Mouse (Mus musculus) embryonic facial prominence, embryonic 12.5 days (tissue): ENCODE data around the gene Rin3. TPM values are rescaled to one million over a fixed set of nuclear protein-coding genes. Genes with fewer than 3 reads are reported as not detected.

Experiments
- ATAC-seq: fragments of 200-750 bp; cut with Nextera tagmentation; 2 replicates; pipeline ENCODE4 v1.8.0; 2017; ENCODE audit not compliant: insufficient number of reproducible peaks, insufficient read depth, low FRiP score, low TSS enrichment
- H3K27ac ChIP-seq: fragments of 300-500 bp; sonication (generic); 2 replicates; pipeline ENCODE4 v1.5.1; 2016; ENCODE audit warnings: mild to moderate bottlenecking
- H3K27me3 ChIP-seq: fragments of 300-500 bp; sonication (generic); 2 replicates; pipeline ENCODE4 v1.6.1; 2016; ENCODE audit warnings: mild to moderate bottlenecking, moderate library complexity
- H3K36me3 ChIP-seq: fragments of 300-500 bp; sonication (generic); 2 replicates; pipeline ENCODE4 v1.6.1; 2016; ENCODE audit warnings: mild to moderate bottlenecking
- H3K4me1 ChIP-seq: fragments of 300-500 bp; sonication (generic); 2 replicates; pipeline ENCODE4 v1.6.1; 2016
- H3K4me2 ChIP-seq: fragments of 300-500 bp; sonication (generic); replicated peaks from 2 replicates; pipeline ENCODE4 v1.6.1; 2016; ENCODE audit warnings: mild to moderate bottlenecking, moderate library complexity
- H3K4me3 ChIP-seq: fragments of 300-500 bp; sonication (generic); 2 replicates; pipeline ENCODE4 v1.5.1; 2016; ENCODE audit warnings: mild to moderate bottlenecking
- H3K9ac ChIP-seq: fragments of 300-500 bp; sonication (generic); 2 replicates; pipeline ENCODE4 v1.6.1; 2016; ENCODE audit warnings: mild to moderate bottlenecking, moderate library complexity
- H3K9me3 ChIP-seq: fragments of 300-500 bp; sonication (generic); 2 replicates; pipeline ENCODE4 v1.6.1; 2016; ENCODE audit warnings: mild to moderate bottlenecking, moderate library complexity
- WGBS: fragments of 180-500 bp; shearing (Covaris S2); methylation state at CpG from one replicate; pipeline ENCODE4 v1.1.7; 2016; 5-methylcytosine and 5-hydroxymethylcytosine counted together
- polyA plus RNA-seq: library from polyadenylated mRNA; unstranded; fragments of >200 nt; fragmentation: Nextera tagmentation; extraction: Ambion mirVana; gene quantifications from 2 replicates; pipeline ENCODE4 v1.2.1, GENCODE M21; 2016

Rin3 gene
- polyA plus RNA-seq, 1 experiment from 2014 or later = 5.5 TPM

DNA sequence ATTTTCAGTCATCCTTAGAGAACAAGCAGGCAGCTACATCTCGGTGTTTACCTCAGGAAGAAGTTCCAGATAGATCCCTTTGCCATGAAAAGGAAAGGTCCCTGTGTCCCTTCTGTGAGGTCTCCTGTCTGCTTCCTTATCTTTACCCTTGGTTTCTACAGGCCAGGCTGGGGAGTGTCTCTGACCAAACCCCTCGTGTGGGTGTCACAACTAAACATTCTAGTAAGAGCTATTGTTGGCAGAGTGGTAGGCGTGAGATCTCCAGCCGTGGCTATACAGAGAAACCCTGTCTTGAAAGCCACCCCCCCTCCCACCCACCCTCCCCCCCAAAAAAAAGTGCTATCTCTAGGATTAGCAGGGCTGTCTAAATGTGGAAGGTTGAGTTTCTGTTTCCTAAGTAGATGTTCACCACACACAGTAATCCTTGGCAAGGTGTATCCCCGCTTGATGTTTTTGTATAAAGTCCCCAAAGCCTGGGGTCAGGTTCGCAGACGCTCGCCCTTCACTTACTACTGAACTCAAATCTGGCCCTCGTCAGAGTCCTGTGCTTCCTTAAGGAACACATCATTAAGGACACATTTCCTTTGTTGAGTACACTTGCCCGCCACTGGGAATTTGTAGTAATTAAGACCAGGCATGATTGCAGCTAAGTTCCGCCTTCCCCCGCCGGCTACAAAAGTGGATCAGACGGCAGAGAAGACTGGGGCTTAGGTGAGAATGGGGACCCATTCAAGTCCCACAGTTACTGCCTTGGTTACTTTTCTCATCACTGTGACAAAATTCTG, 62.4 kb downstream of the Rin3 start:
- H3K36me3 ChIP-seq = no peaks in the 10 kb centered on the region
- no peak overlapping the region for H3K9ac ChIP-seq
- no peaks in the 10 kb centered on the region for H3K27me3 ChIP-seq
- ATAC-seq = no peak
- no peak overlapping the region for H3K27ac ChIP-seq
- no peak overlapping the region for H3K4me3 ChIP-seq
- no peak overlapping the region for H3K4me2 ChIP-seq
- H3K4me1 ChIP-seq = peaks cover 11% of the 10 kb centered on the region; the same call in 1 of the 2 replicates
- no peaks in the 10 kb centered on the region for H3K9me3 ChIP-seq
- WGBS = 34% methylated on average over 14 of the region's 14 CpGs

DNA sequence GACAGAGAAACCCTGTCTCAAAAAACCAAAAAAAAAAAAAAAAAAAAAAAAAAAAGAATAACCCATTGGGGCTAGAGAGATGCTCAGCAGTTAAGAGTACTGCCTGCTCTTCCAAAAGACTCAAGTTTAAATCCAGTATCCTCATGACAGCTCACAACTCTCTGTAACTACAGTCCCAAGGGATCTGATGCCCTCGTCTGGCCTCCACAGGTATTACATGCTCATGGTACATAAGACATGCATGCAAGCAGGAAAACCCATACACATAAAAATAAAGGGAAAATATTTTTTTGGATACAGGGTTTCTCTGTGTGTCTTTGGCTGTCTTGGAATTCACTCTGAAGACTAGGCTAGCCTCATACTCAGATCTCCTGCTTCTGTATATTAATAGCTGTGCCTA, 63.7 kb downstream of the Rin3 start:
- WGBS = 11% methylated on average over 1 of the region's 1 CpGs
- Histone ChIP-seq H3K27ac (no peak overlapping the region), H3K4me1 (peaks cover 11% of the 10 kb centered on the region; the same call in 1 of the 2 replicates), H3K36me3 (no peaks in the 10 kb centered on the region), H3K9ac (no peak overlapping the region), H3K4me3 (no peak overlapping the region), H3K27me3 (no peaks in the 10 kb centered on the region), H3K4me2 (no peak overlapping the region), H3K9me3 (no peaks in the 10 kb centered on the region)
- no peak for ATAC-seq

- Histone ChIP-seq H3K27me3 (no peaks in the 10 kb centered on the region), H3K4me2 (no peak overlapping the region), H3K4me3 (no peak overlapping the region), H3K9me3 (no peaks in the 10 kb centered on the region), H3K9ac (no peak overlapping the region), H3K4me1 (peaks cover 11% of the 10 kb centered on the region; the same call in 1 of the 2 replicates), H3K27ac (no peak overlapping the region), H3K36me3 (no peaks in the 10 kb centered on the region)
- no peak for ATAC-seq
- 92% methylated on average over 6 of the region's 6 CpGs for WGBS
Measured at GRCm38 (mm10) chr12:102348447-102348846, 65.6 kb downstream of the Rin3 start.

GRCm38 (mm10) chr12:102350997-102351396, 68.1 kb downstream of the Rin3 start:
- WGBS = 81% methylated on average over 1 of the region's 1 CpGs
- Histone ChIP-seq H3K4me3 (no peak overlapping the region), H3K36me3 (no peaks in the 10 kb centered on the region), H3K27ac (no peak overlapping the region), H3K9ac (no peak overlapping the region), H3K9me3 (no peaks in the 10 kb centered on the region), H3K4me2 (no peak overlapping the region), H3K4me1 (no peaks in the 10 kb centered on the region), H3K27me3 (no peaks in the 10 kb centered on the region)
- no peak for ATAC-seq

- no peaks in the 10 kb centered on the region for H3K27me3 ChIP-seq
- no peaks in the 10 kb centered on the region for H3K4me1 ChIP-seq
- 0 out of 2 replicates have a peak, but pooled peaks cover 2% of the 10 kb centered on the region for H3K36me3 ChIP-seq
- 88% methylated on average over 10 of the region's 10 CpGs for WGBS
- ATAC-seq = no peak
- no peak overlapping the region for H3K27ac ChIP-seq
- no peak overlapping the region for H3K4me2 ChIP-seq
- H3K9ac ChIP-seq = no peak overlapping the region
- H3K4me3 ChIP-seq = no peak overlapping the region
- H3K9me3 ChIP-seq = no peaks in the 10 kb centered on the region
Measured at GRCm38 (mm10) chr12:102354126-102354984, 71.5 kb downstream of the Rin3 start.

GRCm38 (mm10) chr12:102355784-102356183, 72.9 kb downstream of the Rin3 start:
- Histone ChIP-seq H3K4me2 (no peak overlapping the region), H3K36me3 (0 out of 2 replicates have a peak, but pooled peaks cover 4% of the 10 kb centered on the region), H3K9ac (no peak overlapping the region), H3K4me3 (no peak overlapping the region), H3K27ac (no peak overlapping the region), H3K27me3 (no peaks in the 10 kb centered on the region), H3K4me1 (no peaks in the 10 kb centered on the region), H3K9me3 (0 out of 2 replicates have a peak, but pooled peaks cover 2% of the 10 kb centered on the region)
- ATAC-seq = no peak

DNA sequence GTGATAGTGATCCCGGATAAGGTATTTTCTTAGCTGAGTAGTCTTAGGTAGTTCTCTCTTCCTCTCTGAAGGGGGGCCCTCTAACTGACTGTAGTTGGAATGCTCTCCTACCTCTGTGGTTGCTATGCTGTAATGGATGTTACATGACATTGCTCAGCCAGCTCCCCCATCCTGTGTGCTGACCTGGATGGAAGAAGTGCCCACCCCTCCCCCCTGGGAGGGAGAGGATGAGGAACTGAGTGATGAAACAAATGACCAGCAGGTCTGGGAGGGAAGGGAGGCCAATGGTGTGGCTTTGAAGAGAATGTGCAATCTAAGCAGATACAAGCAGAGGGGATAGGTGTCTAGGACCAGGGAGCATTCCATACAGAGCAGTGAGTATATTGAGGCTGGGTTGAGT, 73.9 kb downstream of the Rin3 start:
- Histone ChIP-seq H3K9ac (no peak overlapping the region), H3K4me1 (no peaks in the 10 kb centered on the region), H3K27me3 (no peaks in the 10 kb centered on the region), H3K4me3 (no peak overlapping the region), H3K9me3 (0 out of 2 replicates have a peak, but pooled peaks cover 2% of the 10 kb centered on the region), H3K27ac (no peak overlapping the region), H3K36me3 (0 out of 2 replicates have a peak, but pooled peaks cover 4% of the 10 kb centered on the region), H3K4me2 (no peak overlapping the region)
- WGBS = 77% methylated on average over 1 of the region's 1 CpGs
- no peak for ATAC-seq

GRCm38 (mm10) chr12:102359390-102359789, 76.5 kb downstream of the Rin3 start:
- Histone ChIP-seq H3K27ac (no peak overlapping the region), H3K4me3 (no peak overlapping the region), H3K4me1 (no peaks in the 10 kb centered on the region), H3K9ac (no peak overlapping the region), H3K36me3 (0 out of 2 replicates have a peak, but pooled peaks cover 4% of the 10 kb centered on the region), H3K4me2 (no peak overlapping the region), H3K9me3 (0 out of 2 replicates have a peak, but pooled peaks cover 2% of the 10 kb centered on the region), H3K27me3 (no peaks in the 10 kb centered on the region)
- WGBS = 95% methylated on average over 4 of the region's 4 CpGs
- no peak for ATAC-seq

DNA sequence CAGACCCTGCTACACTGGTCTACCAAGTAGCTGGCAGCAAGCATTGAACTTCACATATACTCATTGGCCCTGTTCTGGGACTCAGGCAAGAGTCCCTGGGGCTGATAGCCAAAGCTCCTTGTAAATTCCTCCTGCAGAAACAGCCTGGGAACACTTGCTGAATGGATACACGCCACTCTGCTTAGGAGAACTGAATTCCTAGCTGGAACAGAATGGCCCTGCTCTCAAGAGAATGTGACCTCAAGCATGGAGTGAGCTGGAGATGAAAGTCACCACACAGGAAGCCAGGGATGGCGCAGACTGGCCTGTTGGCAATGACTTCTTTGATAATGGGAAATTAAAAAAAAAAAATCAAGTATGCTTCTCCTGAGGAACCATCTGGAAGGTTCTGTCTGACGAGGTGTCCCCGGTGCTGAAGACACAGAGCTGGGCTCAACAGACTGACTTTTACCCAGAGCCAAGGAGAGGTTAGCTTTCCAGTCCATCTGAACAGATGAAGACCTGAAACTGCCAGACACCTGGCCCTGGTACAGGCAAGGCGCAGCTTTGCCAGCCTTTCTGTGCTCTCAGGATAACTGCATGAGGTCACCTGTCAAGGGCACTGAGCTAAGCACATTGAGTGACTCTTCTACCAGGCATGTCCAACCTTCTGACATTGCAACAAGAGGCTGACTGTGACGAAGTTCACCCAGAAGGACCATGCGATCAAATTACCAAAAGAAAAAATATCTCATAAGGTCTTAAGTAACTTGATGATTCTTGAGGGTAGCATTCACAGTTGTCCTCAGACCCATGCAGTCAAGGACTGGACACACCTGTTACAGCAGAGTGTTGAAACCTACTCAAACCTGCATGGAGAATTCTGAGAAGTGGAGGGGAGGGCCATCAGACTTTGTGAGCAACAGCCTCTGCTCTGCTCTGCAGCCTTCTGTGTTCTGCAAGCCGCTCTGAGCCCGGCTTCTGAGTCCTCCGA, 78.6 kb downstream of the Rin3 start:
- Histone ChIP-seq H3K4me1 (no peaks in the 10 kb centered on the region), H3K9me3 (0 out of 2 replicates have a peak, but pooled peaks cover 2% of the 10 kb centered on the region), H3K9ac (no peak overlapping the region), H3K27me3 (no peaks in the 10 kb centered on the region), H3K4me3 (no peak overlapping the region), H3K27ac (no peak overlapping the region), H3K36me3 (0 out of 2 replicates have a peak, but pooled peaks cover 4% of the 10 kb centered on the region), H3K4me2 (no peak overlapping the region)
- no peak for ATAC-seq
- 88% methylated on average over 10 of the region's 10 CpGs for WGBS

GRCm38 (mm10) chr12:102365016-102365415, 82.2 kb downstream of the Rin3 start:
- 92% methylated on average over 7 of the region's 7 CpGs for WGBS
- ATAC-seq = no peak

More at GRCm38 (mm10) chr12:102365016-102365415, 82.2 kb downstream of the Rin3 start:
- H3K36me3 ChIP-seq = no peaks in the 10 kb centered on the region
- H3K27me3 ChIP-seq = no peaks in the 10 kb centered on the region
- no peak overlapping the region for H3K4me3 ChIP-seq
- H3K9me3 ChIP-seq = no peaks in the 10 kb centered on the region
- no peak overlapping the region for H3K27ac ChIP-seq
- H3K4me1 ChIP-seq = peaks cover 20% of the 10 kb centered on the region
- no peak overlapping the region for H3K4me2 ChIP-seq
- H3K9ac ChIP-seq = no peak overlapping the region
